Mouse (Mus musculus): ENCODE measurements at regions not wholly inside any gene's neighbourhood (a gene's known extent, or its start where the extent isn't known, plus 50 kb on each side); places are given as distances from the start of the nearest gene placed in this dataset.
"Not testable (repeated sequence)": the region's sequence is repeated elsewhere in the genome, so short reads cannot be mapped to it uniquely, and the experiment has no call there.

DNA sequence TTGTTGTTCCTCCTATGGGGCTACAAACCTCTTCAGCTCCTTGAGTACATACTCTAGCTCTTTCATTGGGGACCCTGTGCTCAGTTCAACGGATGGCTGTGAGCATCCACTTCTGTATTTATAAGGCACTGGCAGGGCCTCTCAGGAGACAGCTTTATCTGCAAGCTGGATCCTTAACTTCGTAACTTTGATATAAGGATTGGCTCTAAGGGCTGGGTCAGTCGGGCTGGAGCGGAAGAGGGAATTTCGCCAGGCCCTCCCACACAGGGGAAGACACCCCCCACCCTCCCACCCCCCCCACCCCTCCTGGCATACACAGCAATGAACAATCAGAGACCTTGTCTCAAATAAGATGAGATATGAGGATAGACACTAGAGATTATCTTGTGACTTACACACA lies 304.3 kb upstream of the Chordc1 start:
- DNase-seq (ENCODE audit: low spot score) = peak; percentile 16

DNA sequence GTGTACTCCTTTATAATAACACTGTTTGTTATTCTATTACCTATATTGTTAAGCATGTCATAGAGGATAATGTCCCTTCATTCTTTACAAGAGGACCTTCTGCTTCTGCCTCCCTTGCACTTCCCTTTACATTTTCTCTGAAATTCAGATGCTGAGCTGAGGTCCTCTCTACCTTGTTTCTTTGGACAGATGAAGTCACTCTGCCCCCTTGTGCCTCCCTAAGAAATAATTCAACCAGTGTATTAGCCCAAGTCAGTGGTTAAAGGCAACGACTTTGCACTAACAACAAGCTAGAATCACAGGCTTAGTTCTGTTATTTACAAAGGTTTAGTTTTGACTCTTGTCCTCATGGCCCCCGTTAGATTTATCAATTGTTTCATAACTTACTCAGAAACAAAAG lies 289.4 kb upstream of the Chordc1 start:
- no peak for DNase-seq (ENCODE audit: low spot score)

GRCm38 (mm10) chr9:18041346-18041745 lies 250.6 kb upstream of the Chordc1 start:
- no peak for DNase-seq (ENCODE audit: low spot score)

GRCm38 (mm10) chr9:18042636-18043035 lies 249.3 kb upstream of the Chordc1 start:
- not testable (repeated sequence) for DNase-seq (ENCODE audit: low spot score)

- DNase-seq (ENCODE audit: low spot score) = no peak
Observed at GRCm38 (mm10) chr9:18076942-18077341, 215.0 kb upstream of the Chordc1 start.

DNA sequence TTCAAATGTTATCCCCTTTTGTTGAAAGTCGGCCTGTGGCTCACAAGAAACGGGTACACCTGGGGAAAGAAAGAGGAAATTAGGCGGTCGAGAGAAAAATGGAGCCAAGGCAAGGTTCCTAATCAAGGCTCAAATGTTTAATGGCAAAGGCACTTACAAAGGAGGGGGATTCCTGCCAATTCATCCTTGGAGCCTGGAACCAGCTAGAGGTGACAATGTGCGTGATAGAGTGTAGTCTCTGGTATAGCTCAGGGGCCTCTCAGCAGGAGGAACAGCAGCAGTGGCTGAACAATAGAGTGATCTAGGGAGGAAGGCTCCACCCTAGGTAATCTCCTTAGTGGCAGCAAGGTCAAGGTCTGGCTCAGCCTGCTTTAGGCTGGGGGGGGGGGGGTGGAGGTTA lies 213.5 kb upstream of the Chordc1 start:
- not testable (repeated sequence) for DNase-seq (ENCODE audit: low spot score)

DNA sequence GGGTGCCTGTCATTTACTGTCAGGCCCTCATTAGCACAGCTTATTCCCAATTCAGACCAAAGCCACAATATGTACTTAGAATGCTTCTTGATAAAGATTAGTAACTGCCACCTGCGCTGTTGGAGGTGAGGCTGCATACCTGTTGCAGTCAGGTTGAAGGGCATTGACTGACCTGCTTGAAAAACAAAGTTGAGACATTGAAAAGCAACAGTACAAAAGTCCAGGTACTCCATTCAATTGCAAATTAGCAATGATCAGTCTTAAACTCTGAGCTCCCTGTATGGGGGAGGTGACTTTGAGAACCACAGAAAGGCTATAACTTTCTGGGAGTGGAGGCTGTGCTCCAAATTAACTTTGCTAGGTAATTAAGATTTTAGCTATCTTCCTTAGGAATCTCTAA lies 212.8 kb upstream of the Chordc1 start:
- DNase-seq (ENCODE audit: low spot score) = not testable (repeated sequence)
